Mouse (Mus musculus) testis, postnatal 14 days (tissue): ENCODE results near the gene Srebf2.

Experiments
- DNase-seq: peaks from one replicate; pipeline ENCODE4 v3.0.0; 2021; ENCODE audit warnings: low spot score

The Srebf2 gene

GRCm38 (mm10) chr15:82207504-82208219 lies 60.7 kb downstream of the Srebf2 start:
- no peak for DNase-seq

GRCm38 (mm10) chr15:82208307-82208706 lies 61.3 kb downstream of the Srebf2 start:
- no peak for DNase-seq

- peak; percentile 46 for DNase-seq
Measured at GRCm38 (mm10) chr15:82209295-82210050, 62.5 kb downstream of the Srebf2 start.

- DNase-seq = no peak
Measured at GRCm38 (mm10) chr15:82210801-82211200, 63.8 kb downstream of the Srebf2 start.

GRCm38 (mm10) chr15:82211281-82211680 lies 64.3 kb downstream of the Srebf2 start:
- no peak for DNase-seq

GRCm38 (mm10) chr15:82211911-82212751 lies 65.2 kb downstream of the Srebf2 start:
- no peak for DNase-seq

GRCm38 (mm10) chr15:82212752-82213063 lies 65.7 kb downstream of the Srebf2 start, which contains the start of gene Shisa8:
Shisa8 (minus strand) TSS chr15:82212815.
- no peak for DNase-seq

- DNase-seq = peak; percentile 51
Measured at GRCm38 (mm10) chr15:82213222-82213621, 66.2 kb downstream of the Srebf2 start.

- DNase-seq = no peak
Measured at GRCm38 (mm10) chr15:82215332-82216046, 68.5 kb downstream of the Srebf2 start.

GRCm38 (mm10) chr15:82216142-82216827 lies 69.3 kb downstream of the Srebf2 start:
- no peak for DNase-seq

- no peak for DNase-seq
Measured at GRCm38 (mm10) chr15:82217039-82217438, 70.1 kb downstream of the Srebf2 start.

GRCm38 (mm10) chr15:82217980-82218379 lies 71.0 kb downstream of the Srebf2 start:
- DNase-seq = no peak

GRCm38 (mm10) chr15:82218778-82219666 lies 72.0 kb downstream of the Srebf2 start:
- no peak for DNase-seq

- DNase-seq = no peak
Measured at GRCm38 (mm10) chr15:82220003-82220675, 73.2 kb downstream of the Srebf2 start.

GRCm38 (mm10) chr15:82221104-82221860 lies 74.3 kb downstream of the Srebf2 start:
- DNase-seq = no peak

GRCm38 (mm10) chr15:82223251-82223650 lies 76.3 kb downstream of the Srebf2 start:
- no peak for DNase-seq

GRCm38 (mm10) chr15:82223657-82224601 lies 76.9 kb downstream of the Srebf2 start, which contains the start of gene Tnfrsf13c:
Tnfrsf13c (minus strand) TSS chr15:82224369.
- DNase-seq = no peak
